Mouse (Mus musculus): ENCODE data around the gene Entr1. TPM values are rescaled to one million over a fixed set of nuclear protein-coding genes. Genes with fewer than 3 reads are reported as not detected.
A peak's percentile ranks its signal among the peaks of the same experiment; 100 is the strongest.

Gene Entr1
- total RNA-seq (2021) = 10 to 100 TPM; 43.4 to 48.2 TPM

DNA sequence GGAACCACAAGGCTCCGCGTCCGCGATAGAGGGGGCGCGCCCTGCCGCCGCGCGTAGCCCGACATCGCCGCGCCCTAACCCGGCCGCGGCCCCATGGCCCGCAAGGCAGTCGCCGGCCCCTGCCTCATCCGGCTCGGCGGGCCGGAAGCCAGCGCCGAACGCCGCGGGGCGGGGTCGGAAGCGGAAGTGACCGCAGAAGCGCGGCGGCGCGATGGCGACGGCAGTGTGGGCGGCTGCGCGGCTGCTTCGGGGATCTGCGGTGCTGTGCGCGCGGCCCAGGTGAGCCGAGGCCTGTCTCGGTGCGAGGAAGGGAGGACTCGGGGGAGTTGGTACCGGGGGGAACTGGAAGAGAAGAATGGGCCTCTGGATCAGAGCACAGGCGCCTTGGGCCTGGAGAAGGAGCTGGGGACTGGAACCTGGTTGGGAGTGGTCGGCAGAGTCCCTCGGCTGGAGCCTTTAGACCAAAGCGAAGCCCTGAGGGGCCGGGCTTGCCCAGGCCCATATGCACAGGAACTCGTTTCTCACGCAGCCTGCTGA lies at the start of gene Entr1, which contains the start of gene Pmpca:
Gene Entr1, minus strand, starts transcription at position 163 of the 537 bp plus-strand sequence.
Gene Pmpca, plus strand, starts transcription at position 186 of the 537 bp plus-strand sequence.
- intact Hi-C loops (cut with DNase I) = loop anchor here (2.0 kb wide), 1 partner anchor 20 kb away; the partner anchor contains the start of gene Inpp5e
- peak; percentile 88 to 90 for DNase-seq

DNA sequence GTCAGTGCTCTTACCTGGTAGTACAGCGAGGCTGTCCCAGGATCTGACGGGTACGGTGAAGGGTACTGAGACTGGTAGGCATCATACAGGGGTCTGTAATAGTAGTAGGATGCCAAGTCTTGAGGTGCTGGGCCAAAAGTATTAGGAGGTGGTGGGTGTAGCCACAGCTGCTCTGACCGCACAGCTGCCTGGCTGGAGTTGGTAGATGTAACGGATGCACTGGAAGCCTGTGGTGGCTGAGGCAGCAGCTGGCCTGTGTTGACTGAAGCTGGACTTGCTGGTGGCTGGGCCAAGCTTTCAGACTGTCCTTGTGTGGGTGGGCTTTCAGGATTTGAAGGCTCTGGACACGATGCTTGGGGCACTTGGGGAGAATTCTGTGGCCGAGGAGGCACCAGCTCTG lies 49.3 kb upstream of the Entr1 start:
- intact Hi-C loops (cut with DNase I) = no loop called here

DNA sequence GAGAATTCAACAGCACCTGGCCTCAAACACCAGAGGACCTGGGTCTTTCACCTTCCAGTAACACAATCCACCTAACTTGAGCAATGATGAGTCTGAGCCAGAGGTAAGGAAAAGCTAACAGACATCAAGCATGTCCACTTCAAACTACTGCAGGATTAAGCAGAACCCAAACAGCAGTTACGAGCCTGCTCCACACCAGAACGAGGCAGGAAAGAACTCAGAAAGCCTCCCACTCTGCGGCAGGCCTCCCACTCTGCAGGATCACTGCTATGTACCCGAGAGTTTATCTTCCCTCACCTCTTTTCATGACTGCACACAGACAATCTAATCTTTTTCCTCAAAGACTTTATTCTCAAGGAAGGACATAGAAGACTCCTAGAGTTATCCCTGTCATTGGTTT lies 48.1 kb upstream of the Entr1 start:
- intact Hi-C loops (cut with DNase I) = no loop called here
- no peak for DNase-seq

More for the DNA sequence above, 49.3 kb upstream of the Entr1 start:
- no peak for DNase-seq

DNA sequence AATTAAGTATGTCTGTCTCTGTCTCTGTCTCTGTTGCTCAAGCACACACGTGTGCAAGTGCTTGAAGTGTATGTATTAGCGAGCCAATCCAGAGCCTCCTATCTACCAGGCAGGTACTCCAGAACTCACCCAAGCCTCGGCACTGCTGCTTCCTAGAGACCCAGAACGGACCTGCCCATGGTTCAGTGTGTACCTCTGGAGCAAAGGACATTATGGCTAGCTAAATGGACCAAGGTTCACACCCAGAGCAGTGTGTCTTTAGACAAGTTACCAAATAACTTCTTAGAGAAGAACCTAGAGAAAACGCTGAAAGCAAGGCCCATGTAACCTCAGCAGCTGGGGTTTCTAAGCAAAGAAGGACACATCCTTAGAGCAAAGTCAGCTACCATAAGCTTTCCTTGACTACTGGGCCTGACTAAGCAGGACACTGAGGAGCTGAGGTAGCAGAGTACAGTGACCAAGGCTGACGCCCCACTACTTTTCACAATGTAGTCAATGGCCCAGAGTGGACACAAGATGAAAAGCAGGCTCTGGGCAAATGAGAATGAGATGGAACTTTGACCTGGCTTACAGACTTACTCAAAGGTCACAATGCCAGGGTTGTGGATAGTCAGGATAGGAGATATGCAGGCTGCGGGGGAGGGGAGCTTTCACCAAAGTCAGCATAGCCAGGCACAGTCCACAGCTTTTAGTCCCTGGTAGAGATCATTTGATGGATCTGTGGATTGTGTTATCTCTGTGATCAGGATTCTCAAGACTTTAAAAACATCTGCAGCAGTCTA lies 45.9 kb upstream of the Entr1 start:
- no peak for DNase-seq
- intact Hi-C loops (cut with DNase I) = no loop called here

DNA sequence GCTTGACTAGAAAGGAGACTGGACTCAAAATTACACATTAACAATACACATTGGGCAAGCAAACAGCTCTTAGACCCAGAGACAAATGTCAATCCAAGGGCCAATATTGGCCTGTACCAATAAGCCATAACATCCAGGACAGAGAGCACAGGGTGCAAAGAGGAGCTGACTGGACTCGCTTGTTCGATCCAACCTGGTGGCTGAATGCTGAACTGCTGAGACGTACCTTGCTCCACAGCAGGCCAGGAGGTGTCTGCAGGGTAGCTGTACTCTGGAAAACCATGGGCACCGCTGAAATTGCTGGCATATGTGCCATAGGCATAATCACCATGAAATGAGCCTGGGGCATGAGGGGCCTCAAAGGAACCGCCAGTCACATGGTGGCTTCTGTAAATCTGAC lies 40.7 kb upstream of the Entr1 start:
- DNase-seq = no peak
- intact Hi-C loops (cut with DNase I) = no loop called here

DNA sequence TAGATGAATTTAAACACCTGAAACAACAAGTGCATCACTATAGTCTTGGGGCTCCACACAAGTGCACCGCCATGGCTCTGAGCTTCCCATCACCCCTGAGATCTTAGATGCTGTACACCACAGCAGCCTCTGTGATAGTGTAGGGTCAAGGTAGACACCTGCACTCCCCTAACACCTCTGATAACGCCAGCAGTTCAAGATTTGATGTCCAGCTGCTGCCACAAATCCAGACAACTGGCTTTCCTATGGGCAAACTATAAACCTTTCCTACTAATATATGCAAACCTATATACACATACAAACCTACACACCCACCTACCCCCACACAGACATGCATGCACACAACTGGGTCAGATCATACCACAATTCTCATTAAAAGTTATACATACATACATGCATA lies 35.4 kb upstream of the Entr1 start:
- DNase-seq = no peak
- intact Hi-C loops (cut with DNase I) = no loop called here

DNA sequence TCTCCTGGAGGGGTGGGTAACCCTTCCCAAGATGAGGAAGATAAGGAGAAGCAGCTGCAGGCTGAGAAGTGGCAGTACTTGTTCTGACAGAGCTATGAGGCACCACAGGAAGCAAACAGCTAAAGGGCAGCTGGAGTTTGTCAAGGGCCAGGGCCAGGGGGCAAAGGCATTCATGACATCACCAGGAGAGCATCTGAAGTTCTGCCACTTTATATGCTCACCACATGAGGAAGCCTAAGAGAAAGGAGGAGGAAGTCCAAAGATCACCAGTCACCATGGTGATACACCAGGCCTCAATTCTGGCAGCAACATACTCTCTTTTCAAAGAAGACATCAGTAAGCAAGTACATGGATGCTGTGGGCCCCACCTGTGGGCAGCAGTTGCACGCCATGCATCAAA lies 34.0 kb upstream of the Entr1 start:
- intact Hi-C loops (cut with DNase I) = no loop called here
- DNase-seq = no peak

DNA sequence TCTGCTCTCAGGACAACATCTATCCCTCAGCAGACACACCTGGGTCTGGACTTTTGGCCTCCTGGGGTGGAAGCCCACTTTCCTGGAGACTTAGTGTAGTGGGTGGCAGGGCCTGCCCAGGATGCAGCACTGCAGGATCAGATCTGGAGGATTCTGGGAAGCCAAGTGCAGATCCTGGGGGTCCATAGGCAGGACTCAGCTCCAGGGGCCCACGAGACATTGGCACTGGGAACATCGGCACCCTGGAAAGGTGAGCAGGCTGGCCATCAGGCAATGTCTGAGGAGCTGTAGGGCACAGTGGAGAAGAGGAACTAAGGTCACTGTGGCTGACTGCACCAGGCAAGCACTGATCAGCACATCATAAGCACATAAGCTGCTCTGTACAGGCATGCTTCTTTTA lies 32.9 kb upstream of the Entr1 start:
- no peak for DNase-seq
- intact Hi-C loops (cut with DNase I) = no loop called here

DNA sequence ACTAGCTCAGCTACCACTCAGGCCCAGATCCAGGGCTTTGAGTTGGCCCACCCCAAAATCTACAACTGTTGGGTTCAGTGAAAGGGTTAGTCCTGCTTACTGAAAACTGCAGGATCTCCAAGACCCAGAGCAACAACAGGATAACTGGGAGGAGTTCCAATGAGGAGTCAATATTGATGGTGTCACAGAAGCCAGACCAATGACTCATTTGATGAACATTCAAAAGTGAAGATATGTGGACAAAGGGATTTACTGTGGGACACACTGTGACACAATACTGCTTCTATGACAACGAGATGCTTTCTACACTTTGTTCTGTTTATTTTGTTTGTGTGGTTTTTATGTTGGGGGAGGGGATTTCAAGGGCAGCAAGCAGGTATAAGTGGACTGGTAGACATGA lies 29.0 kb upstream of the Entr1 start:
- intact Hi-C loops (cut with DNase I) = no loop called here
- no peak for DNase-seq

DNA sequence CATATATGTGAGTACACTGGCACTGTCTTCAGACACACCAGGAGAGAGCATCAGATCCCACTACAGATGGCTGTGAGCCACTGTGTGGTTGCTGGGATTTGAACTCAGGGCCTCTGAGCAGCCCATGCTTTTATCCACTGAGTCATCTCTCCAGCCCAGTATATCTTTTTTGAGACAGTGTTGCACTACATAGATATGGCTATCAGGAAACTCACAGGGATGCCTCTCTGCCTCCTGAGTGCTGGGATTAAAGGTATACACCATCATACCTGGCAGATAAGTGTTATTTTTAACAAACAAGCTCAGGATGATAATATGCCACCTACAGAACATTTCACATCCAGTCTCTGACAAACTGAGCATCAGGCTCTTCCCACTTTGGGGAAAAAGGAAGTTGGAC lies 27.9 kb upstream of the Entr1 start:
- no peak for DNase-seq
- intact Hi-C loops (cut with DNase I) = no loop called here

DNA sequence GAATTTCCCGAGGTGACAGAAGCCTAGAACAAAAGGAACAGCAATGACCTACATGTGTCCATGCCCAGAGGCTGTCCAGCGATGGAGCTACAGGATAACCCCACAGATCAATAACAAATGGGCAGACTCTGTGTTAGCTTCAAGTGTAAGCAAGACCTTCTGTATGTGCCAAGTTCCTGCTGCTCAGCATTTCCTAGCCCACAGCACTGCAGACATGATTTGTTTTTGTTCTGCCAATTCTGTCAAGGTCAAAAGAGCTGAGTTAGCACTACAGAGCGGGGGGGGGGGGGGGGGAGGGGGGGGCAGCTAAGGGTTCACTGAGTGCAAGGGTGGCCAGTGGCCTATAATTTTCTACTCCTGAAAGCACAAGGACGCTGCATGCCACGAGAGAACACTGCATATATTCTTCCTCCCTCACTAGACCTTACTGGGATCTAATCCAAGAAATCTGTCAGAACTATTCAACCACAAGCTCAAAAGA lies 21.9 kb upstream of the Entr1 start:
- intact Hi-C loops (cut with DNase I) = no loop called here
- no peak for DNase-seq

DNA sequence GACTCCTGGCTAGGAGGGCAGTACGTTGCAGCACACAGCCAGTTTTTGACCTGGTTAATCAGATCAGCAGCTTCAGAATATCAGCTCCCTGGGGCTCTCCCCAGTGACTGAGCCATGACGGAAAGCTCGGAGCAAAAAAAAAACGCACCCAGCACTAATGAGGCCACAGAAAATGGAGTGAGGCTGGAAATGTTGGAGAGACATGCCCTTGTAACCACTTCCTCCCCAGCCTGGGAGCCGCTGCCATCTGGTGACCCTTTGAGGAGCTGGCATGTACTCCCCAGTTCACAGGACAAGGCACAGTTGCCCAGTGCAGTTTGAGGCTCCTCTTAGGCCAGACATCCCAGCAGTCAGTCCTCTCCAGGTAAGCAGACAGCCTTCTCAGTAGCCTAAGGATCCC lies 21.0 kb upstream of the Entr1 start:
- intact Hi-C loops (cut with DNase I) = no loop called here
- no peak for DNase-seq

DNA sequence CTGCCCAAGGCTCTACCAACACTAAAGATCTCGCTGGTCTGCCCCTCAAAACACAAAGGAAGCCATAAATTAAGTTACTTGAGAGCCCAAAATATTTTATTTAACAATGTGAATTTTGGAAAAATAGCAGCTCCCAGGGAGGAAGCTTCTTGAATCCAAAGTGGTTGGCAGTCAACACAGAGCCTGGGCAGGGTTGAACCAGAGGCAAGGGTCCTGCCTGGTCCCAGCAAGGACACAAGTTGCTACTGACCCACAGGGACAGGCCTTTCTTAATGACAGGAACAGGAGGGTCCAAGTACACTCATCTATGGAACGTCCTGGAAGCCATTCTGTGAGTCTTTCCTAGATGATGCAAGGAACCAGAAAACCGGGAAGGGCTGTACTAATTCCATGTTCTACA lies 20.2 kb upstream of the Entr1 start:
- no peak for DNase-seq
- intact Hi-C loops (cut with DNase I) = loop anchor here (2.0 to 5.0 kb wide), 2 partner anchors 21 to 82 kb away; partner anchors contain the start of genes Entr1 and Pmpca

DNA sequence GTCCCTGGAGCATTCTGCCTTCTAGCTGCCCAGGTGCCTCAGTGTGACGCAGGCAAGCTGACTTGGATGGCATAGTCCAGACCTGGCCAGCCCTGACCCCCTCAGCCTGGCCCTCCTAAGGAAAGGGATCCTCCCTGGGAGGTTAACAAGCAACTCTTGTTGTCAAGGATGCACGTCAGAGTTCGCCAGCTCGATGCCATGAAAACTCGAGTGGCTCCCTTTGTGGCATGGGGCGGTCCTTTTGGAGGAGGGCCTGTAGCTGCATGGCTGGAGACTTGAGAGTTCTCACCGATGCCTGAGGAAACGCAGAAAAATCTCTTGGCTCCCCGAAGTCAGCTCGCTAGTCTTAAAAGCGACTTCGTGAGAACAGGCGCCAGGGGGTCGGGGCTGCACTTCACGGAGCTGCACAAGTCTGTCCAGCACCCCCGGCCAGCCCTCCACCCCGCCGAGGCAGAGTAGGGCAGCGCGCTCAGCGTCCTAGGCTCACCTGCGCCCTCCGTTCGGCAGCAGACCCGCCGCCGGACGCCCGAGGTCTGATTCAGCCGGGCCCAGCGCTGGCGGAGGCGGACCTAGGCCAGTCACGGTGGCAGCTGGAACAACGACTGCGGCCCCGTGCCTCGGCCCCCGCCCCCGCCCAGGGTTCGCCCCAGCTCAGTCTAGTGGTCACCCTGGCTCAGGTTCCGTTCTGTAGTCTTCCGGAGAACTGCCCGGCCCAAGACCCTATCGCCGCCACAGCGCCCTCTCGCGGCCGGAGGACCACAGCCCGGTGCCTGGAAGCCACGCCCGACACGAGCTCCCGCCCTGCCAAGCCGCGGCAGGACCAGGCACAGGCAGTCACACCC lies 19.6 kb upstream of the Entr1 start, which contains the start of gene Inpp5e:
Gene Inpp5e, minus strand, starts transcription at position 689 of the 842 bp plus-strand sequence.
- DNase-seq = peak; percentile 99 to 100
- intact Hi-C loops (cut with DNase I) = loop anchor here (2.0 to 5.0 kb wide), 2 partner anchors 20 to 81 kb away; partner anchors contain the start of genes Entr1 and Pmpca

DNA sequence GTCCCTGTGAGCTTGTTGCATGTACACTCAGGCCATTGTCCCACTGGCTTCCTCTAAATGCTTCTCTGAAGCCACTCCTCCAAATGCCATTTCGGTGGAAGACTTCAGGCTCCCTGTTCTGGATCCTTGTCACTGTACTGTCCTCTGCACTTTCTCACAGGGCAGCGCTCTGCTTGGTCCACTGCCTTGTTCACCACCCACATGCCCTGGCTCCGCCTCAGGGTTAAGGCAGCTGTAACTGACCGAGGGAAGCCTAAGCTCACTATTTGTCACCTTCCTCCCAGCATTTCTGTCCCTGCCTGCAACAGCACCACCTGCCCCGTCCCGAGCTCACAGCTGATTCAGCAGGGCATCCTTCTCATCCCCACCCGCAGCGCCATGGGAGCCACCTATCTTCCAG lies 14.2 kb upstream of the Entr1 start:
- DNase-seq = no peak
- intact Hi-C loops (cut with DNase I) = no loop called here

DNA sequence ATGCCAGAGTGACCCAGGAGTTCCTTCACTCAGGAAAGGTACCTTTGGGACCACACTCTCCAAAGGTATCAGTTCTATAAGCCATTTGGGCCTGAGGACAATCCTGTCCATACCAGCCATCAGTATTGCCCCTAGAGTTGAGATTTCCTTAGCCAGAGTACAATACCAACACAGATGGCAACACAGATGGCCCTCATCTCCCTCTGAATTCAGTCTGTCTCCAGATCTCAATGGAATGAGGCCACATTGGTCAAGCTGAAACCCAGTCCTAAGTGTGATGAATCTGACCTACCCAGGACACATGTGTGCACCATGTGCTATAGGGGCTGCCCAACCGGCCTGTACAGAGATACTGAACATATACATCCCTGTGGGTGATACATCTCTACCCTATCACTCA lies 13.1 kb upstream of the Entr1 start:
- no peak for DNase-seq
- intact Hi-C loops (cut with DNase I) = no loop called here

DNA sequence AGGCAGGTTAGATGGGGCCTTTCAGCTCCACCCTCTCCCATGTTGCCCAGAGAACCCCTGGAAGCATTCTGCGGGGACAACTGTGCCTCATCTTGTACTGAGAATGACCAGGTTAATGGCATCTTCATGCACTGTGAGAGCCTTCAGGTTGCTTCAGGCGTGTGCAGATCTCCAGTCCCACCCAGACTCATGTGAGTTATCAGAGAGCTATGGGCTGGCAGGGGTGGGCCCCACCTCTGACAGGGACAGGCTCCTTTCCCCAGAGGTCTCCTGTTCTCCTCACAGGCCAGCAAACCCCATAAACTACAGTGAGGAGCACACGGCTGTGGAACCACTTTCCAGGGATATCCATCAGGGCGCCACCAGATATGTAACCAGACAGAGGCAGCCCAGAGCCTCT lies 11.9 kb upstream of the Entr1 start:
- no peak for DNase-seq
- intact Hi-C loops (cut with DNase I) = no loop called here

DNA sequence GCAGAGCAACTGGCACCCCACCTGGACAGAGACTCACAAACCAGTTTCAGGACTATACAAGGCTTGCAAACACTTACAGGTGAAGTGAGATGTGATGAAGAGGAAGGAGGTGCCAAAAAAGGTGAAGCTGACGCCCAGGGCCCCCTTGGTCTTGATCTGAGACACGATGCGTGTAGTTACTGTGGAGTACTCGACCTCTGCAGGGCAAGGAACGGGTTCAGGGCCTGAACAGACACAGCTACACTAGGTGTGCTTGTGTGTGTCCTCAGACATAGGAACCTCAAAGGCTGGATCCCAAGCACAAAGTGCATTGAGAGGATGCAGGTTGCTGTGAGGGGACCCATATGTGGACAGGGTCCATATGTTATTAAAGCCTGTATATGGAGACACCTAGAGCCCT lies 11.2 kb upstream of the Entr1 start:
- DNase-seq = no peak
- intact Hi-C loops (cut with DNase I) = no loop called here

DNA sequence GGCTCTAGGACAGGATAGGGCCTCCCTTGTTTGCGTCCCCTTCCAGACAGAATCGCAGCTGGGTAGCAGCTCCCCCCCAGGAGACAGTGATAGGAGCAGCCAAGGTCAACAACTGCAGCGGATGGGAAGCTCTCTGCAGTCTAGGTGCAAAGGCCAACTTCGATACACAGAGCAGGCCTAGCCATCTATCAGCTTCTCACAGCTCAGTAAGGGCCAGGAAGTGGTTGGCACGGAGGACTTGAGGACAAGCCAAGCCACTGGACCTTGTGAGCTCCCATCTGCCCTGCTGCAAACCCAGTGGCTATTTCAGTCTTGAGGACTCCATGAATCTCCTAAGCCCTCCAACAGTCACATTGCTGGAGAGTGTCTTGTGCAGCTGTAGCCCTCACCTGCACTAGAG lies 10.5 kb upstream of the Entr1 start:
- intact Hi-C loops (cut with DNase I) = no loop called here
- peak; percentile 38 to 39 for DNase-seq

DNA sequence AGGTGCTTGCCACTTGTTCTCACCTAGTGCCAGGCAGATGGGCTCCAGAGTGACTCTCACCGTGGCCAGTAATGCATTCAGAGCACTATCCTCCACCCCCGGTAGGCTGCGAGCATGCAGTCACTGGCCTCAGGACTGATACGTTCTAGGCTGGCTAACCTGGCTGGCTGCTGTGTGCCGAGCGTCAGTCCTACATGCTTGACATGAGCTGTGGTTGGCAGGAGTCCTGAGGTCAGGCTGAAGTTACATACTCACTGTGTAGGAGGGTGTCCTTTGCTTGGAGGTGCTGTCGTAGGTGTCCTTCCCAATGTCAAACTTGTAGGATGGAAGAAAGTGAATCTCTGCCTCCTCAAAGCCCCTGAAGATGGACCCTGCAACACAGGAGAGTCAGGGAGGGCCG lies 9.9 kb upstream of the Entr1 start:
- DNase-seq = no peak
- intact Hi-C loops (cut with DNase I) = no loop called here

DNA sequence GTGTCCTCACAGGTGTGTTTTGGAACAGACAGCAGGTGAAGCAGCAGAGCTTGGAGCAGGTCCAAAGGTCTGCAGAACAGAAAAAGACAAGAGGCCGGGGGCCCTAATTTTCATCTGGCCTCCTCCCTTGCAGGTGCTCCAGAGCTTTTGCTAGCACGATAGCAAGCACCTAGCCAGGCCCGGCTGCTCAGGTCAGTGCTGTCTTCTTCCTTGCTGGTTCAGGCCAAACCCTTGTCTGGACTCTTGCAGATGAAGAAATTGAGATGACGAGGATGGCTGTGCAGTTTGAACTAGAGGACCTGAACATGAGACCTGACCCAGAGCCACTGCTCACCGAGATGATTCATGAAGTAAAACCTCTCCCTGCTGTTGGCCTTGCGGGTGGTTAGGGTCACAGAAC lies 2.5 kb upstream of the Entr1 start:
- intact Hi-C loops (cut with DNase I) = no loop called here
- no peak for DNase-seq

All from heart, postnatal 36 days (tissue).